Mouse (Mus musculus): ENCODE results near the gene Pld1.

Gene Pld1

DNA sequence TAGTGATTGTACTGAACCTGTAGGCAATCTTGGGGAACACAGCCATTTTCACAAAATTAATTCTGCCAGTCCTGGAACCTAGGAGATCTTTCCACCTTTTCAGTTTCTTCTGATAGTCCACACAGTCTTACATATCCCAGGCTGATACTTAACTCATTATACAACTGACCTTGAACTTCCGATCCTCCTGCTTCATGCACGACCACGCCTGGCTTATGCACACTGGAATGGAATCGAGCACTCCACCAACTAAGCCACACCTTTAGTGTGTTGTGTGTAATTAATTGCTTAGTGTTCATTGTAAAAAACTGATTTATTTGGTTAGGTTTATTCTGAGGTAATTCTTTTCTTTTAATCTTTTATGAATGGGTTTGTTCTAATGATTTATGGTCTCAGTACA is 122.2 kb downstream of the Pld1 start:
- DNase-seq: no peak

GRCm38 (mm10) chr3:28061155-28061554 is 122.7 kb downstream of the Pld1 start:
- no peak for DNase-seq

GRCm38 (mm10) chr3:28079211-28079610 is 140.7 kb downstream of the Pld1 start:
- DNase-seq: no peak

GRCm38 (mm10) chr3:28080116-28080515 is 141.6 kb downstream of the Pld1 start:
- DNase-seq: no peak

DNA sequence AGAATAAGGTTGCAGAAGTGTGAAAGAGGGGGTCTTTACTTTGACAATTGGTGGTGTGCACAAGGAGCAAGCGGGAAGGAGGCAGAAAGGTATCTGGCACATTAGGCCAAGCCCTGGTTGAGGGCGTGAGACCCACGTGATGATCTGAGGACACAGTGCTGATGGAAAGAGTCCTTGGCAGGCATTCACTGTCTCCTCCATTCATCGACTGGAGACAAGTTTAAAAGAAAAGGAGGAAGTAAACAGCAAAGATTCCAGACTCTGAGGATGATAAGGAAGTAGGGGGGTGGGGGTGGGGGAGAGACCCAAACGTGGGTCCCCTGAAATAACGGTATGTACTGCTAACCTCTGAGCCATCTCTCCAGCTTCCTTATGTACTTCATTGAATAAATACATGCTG is 142.5 kb downstream of the Pld1 start:
- no peak for DNase-seq

DNA sequence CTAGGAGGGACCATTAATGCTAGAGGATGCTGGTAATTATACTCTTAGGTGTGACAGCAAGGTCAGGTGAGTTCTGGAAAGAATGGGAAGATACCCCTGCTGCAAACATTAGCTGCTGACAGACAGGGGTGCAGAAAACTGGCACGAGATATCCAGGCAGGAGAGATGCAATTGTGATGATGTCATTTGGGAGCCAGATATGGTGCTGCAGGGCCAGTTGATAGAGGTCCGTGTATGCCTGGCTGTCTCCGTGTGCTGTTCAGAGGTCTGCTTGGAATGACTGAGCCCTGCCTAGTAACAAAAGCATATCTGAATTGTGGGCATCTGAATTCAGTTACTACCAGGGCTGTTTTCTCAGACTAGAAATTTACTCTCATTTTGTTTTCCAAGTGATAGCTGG is 144.7 kb downstream of the Pld1 start:
- DNase-seq: no peak

GRCm38 (mm10) chr3:28084281-28084680 is 145.8 kb downstream of the Pld1 start:
- DNase-seq: no peak

GRCm38 (mm10) chr3:28091296-28091695 is 152.8 kb downstream of the Pld1 start:
- no peak for DNase-seq

DNA sequence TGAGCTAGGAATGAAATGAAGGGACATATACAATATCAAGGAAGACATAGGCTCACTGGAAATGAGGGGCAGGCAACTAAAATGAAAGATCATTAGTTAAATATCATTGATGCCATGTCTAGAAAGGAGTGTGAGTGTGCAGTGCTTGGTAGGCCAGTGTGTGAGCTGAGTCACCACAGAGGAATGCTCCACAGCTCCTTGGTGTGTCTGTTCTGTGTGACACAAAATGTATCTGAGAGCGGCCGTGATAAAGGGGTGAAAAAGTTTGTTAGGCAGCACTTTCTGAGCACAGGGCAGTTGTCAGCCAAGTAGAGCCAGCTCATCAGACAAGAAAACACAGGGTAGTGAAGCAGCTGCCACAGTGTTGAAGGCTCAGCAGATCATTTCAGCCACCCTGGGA is 153.2 kb downstream of the Pld1 start:
- DNase-seq: no peak

GRCm38 (mm10) chr3:28093684-28094302 is 155.3 kb downstream of the Pld1 start:
- no peak for DNase-seq

DNA sequence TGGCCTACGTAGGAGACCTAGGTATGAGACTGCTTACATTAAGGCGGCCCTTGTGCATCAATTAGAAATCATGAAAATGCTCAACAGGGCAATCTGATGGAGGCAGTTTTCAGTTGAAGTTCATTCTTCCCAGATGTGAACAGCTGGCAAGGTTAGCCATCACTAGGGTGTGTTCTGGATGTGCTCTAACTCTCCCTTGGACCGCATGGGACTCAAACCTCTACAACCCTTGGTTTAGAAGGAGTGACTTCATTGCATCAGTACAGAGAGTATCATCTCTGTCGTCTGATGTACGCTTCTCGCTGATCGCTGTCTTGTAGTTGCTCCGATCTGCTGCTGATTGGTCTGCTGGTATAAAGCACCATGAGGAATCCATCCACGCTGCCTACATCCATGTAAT is 157.0 kb downstream of the Pld1 start:
- DNase-seq: no peak

DNA sequence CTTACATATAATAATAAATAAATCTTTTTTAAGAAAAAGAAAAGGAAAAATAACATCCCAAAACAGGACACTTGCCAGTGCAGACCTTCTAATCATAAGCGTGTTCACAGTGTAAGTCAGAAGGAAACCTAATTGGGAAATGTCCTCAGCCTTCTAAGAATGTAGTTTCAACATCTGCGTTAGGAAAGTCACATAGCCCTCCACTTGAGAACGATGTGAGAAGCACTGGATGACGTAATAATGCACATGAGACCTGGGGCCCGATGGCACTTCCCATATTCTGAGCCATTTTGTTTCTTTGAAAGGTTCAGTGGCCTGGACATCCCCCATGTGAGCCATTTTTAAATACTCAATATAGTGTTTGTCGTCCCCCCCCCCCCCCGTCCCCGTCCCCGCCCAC is 160.7 kb downstream of the Pld1 start:
- DNase-seq: no peak

DNA sequence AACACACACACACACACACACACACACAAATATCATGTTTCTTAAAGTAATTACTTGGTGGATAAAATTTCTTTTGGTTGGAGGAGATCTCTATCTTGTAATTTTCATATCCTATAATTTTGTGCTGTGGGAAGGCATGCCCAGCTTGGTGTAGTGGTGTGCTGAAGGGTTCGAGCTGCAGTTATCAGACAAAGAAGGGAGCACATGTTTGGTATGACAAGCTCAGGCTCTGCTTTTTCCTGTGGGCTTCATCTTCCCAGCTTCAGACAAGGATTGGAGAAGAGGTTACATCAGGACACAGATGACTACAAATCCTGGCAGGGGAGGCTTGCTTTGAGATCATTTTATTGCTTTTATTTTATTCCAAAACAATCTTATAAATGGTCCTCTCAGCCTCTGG is 166.5 kb downstream of the Pld1 start:
- no peak for DNase-seq

DNA sequence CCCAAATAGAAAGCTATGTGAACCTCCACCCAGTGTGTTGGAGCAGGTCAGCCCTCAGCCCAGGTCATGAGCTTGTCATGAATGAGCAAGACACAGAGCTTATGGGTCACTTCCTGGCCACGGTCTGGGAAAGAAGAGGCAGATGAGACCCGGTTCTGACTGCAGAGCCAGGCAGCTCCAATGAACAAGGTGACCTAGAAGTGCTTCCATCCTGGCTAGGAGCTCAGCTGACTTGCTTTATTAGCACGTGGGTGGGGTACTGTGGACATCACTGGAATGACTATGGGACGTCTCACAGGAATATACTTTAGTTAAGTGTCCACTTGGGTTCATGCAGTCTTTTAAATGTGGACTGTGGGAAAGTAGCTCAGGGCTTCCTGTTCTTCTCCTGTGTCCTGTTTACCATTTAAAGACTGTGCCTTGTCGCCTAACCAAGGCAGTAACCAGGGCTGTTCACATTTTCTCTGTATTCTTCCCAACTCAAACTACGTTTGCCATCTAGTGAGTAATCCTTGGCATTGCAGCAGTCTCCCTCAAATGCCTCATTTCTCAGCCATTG is 169.0 kb downstream of the Pld1 start:
- peak; percentile 33 for DNase-seq

DNA sequence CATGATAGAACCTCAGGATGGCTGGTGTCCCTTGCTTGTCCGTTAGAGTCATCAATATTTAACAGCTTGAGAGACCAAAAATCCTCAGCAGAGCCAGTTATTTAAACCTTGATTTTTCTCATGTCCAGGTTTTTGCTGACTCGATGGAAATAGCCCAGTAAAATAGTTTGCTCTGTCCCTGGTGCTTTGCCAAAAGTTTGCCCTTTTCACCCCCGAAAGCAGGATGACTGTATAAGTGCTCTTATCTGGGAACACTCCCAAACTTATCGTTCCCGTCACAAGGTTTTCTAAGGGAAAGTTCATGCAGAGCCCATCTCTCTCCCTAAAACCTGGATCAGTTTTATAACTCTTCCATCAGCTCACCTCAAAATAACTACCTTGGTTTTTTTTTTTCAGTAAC is 173.0 kb downstream of the Pld1 start:
- peak; percentile 42 for DNase-seq

GRCm38 (mm10) chr3:28113881-28114280 is 175.4 kb downstream of the Pld1 start:
- DNase-seq: no peak

GRCm38 (mm10) chr3:28141716-28142115 is 203.2 kb downstream of the Pld1 start:
- no peak for DNase-seq

DNA sequence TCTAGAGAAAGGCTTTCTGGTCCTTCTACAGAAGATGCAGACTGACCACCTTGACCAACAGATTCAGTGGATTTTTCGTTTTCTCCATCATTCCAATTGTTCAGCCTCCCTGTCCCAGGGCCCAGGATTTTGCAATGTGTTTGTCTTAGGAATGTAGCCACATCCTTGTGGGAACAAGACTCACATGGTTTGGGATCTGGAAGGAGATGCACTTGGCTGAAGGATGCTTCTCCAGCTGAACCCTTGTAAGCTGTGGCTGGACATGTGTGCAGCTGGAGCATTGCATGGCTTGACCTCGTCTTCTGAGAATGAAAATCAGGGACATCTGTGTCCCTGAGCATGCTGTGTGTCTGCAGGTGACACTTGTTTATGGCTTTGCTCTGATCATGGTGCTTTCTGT is 203.6 kb downstream of the Pld1 start:
- no peak for DNase-seq

- DNase-seq: no peak
Observed at GRCm38 (mm10) chr3:28144676-28145075, 206.2 kb downstream of the Pld1 start.

- no peak for DNase-seq
Observed at GRCm38 (mm10) chr3:28145461-28145860, 207.0 kb downstream of the Pld1 start.

GRCm38 (mm10) chr3:28149656-28150256 is 211.3 kb downstream of the Pld1 start:
- no peak for DNase-seq

DNA sequence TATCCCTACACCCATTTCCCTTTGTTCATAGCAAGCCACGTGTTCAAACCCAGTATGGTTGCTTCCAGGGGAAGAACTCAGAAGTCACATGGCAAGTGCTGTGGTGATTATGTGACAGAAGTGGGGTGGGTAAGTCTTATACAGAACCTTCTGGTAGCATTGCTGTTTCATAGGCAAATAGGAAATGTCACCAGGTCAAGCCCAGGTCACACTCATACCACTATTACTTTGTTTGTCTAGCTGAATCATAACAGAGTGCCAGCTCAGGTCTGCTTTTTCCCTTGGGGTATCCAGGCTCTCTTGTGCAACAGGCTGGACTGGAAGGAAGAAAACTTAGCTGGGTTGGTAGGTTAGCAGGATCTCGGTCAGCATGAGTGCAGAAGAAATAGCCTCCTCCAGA is 219.5 kb downstream of the Pld1 start:
- no peak for DNase-seq

- DNase-seq: no peak
Observed at GRCm38 (mm10) chr3:28158916-28159315, 220.4 kb downstream of the Pld1 start.

GRCm38 (mm10) chr3:28162346-28162745 is 223.9 kb downstream of the Pld1 start:
- DNase-seq: no peak

DNA sequence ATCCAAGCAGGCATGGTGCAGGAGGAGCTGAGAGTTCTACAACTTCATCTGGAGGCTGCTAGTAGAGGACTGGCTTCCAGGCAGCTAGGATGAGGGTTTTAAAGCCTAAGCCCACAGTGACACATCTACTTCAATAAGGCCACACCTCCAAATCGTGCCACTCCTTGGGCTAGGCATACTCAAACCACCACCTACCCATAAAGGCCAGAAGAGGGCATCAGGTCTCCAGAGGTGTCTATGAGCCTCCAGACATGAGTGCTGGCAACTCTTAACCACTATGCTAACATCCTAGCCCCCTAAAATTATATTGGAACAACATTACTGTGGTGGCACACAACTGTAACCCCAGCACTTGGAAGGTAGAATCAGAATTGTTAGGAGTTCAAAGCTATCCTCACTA is 226.2 kb downstream of the Pld1 start:
- no peak for DNase-seq

Data from kidney, adult 18-20 months (tissue).